Mouse (Mus musculus) myocyte (in vitro differentiated cells): ENCODE data around the gene Scg5. TPM values are rescaled to one million over a fixed set of nuclear protein-coding genes. Genes with fewer than 3 reads are reported as not detected.

Experiments
- H3K27me3 ChIP-seq: one replicate; pipeline ENCODE4 v1.6.1; 2011; ENCODE audit not compliant: control insufficient read depth, insufficient read depth, insufficient read length
- H3K36me3 ChIP-seq: one replicate; pipeline ENCODE4 v1.6.1; 2011; ENCODE audit not compliant: control insufficient read depth, insufficient read depth
- H3K4me2 ChIP-seq: one replicate; pipeline ENCODE4 v1.6.1; 2011; ENCODE audit warnings: low read depth, control low read depth
- H3K4me3 ChIP-seq: one replicate; pipeline ENCODE4 v1.5.1; 2011; ENCODE audit warnings: mild to moderate bottlenecking, control low read depth, moderate library complexity
- H3K79me2 ChIP-seq: one replicate; pipeline ENCODE4 v1.6.1; 2011; ENCODE audit not compliant: control insufficient read depth, insufficient read depth
- H3ac ChIP-seq: one replicate; pipeline ENCODE4 v1.6.1; 2011; ENCODE audit not compliant: control insufficient read depth, insufficient read length
- CEBPB ChIP-seq: IDR thresholded peaks from 2 replicates; pipeline ENCODE4 v1.6.1; 2011; ENCODE audit warnings: mild to moderate bottlenecking, moderate library complexity; ENCODE audit not compliant: poor library complexity, insufficient read depth, severe bottlenecking
- E2F4 ChIP-seq: IDR thresholded peaks from one replicate; pipeline ENCODE4 v1.6.1; 2011; ENCODE audit warnings: mild to moderate bottlenecking, control low read depth, moderate library complexity; ENCODE audit not compliant: insufficient read depth
- MAX ChIP-seq: IDR thresholded peaks from one replicate; pipeline ENCODE4 v1.6.1; 2011; ENCODE audit warnings: low read depth, mild to moderate bottlenecking, control low read depth
- MYOD1 ChIP-seq, 3 experiments: IDR thresholded peaks; one replicate each; pipeline ENCODE4 v1.6.1; 2011; ENCODE audit warnings: control low read depth in 2 of 3, low read depth in 2 of 3, mild to moderate bottlenecking in 2 of 3, moderate library complexity in 1 of 3; ENCODE audit not compliant: insufficient read length in 2 of 3, control insufficient read depth in 1 of 3
- MYOG ChIP-seq, 3 experiments: IDR thresholded peaks; one replicate each; pipeline ENCODE4 v1.6.1; 2011; ENCODE audit warnings: control low read depth in 2 of 3, low read depth in 2 of 3, mild to moderate bottlenecking in 2 of 3; ENCODE audit not compliant: insufficient read length in 2 of 3, control insufficient read depth in 1 of 3, insufficient read depth in 1 of 3
- POLR2A ChIP-seq: IDR thresholded peaks from one replicate; pipeline ENCODE4 v1.6.1; 2011; ENCODE audit warnings: low read depth, mild to moderate bottlenecking, control low read depth, moderate library complexity; ENCODE audit not compliant: insufficient read length
- POLR2AphosphoS2 ChIP-seq: IDR thresholded peaks from one replicate; pipeline ENCODE4 v1.6.1; 2011; ENCODE audit warnings: low read depth, control low read depth; ENCODE audit not compliant: insufficient read length
- REST ChIP-seq: IDR thresholded peaks from one replicate; pipeline ENCODE4 v1.6.1; 2011; ENCODE audit warnings: mild to moderate bottlenecking, control low read depth, moderate library complexity; ENCODE audit not compliant: insufficient read depth, insufficient read length
- SRF ChIP-seq: IDR thresholded peaks from one replicate; pipeline ENCODE4 v1.6.1; 2011; ENCODE audit warnings: low read depth; ENCODE audit not compliant: control insufficient read depth, insufficient read length
- TCF12 ChIP-seq: IDR thresholded peaks from one replicate; pipeline ENCODE4 v1.6.1; 2011; ENCODE audit warnings: mild to moderate bottlenecking, control low read depth; ENCODE audit not compliant: poor library complexity, insufficient read depth, severe bottlenecking
- TCF3 ChIP-seq: IDR thresholded peaks from one replicate; pipeline ENCODE4 v1.6.1; 2011; ENCODE audit warnings: low read depth, control low read depth; ENCODE audit not compliant: insufficient read length
- USF1 ChIP-seq: IDR thresholded peaks from one replicate; pipeline ENCODE4 v1.6.1; 2011; ENCODE audit warnings: low read depth, mild to moderate bottlenecking, control low read depth, moderate library complexity
- polyA plus RNA-seq: library from polyadenylated mRNA; unstranded; fragments of >200 nt; fragmentation: generic; extraction: Trizol; gene quantifications from one replicate; pipeline ENCODE4 v1.2.1, GENCODE M21; 2012; ENCODE audit warnings: missing spikeins

Gene Scg5
- polyA plus RNA-seq, 1 experiment, result 0.08 TPM

- H3K4me2 ChIP-seq, result peak overlapping the region; percentile 19
- H3K79me2 ChIP-seq, result no peaks in the 10 kb centered on the region
- no peaks in the 10 kb centered on the region for H3K36me3 ChIP-seq
- H3ac ChIP-seq, result no peak overlapping the region
- no peaks in the 10 kb centered on the region for H3K27me3 ChIP-seq
- no peak for TF ChIP-seq MAX
- TF ChIP-seq E2F4, result no peak
- TF ChIP-seq USF1, result no peak
- TF ChIP-seq MYOD1 (IDR thresholded peaks at IDR 0.05; ENCODE audit: control insufficient read depth in 1 of 3, insufficient read length in 2 of 3, low read depth in 2 of 3), result no peak
- TF ChIP-seq POLR2A, result no peak
- H3K4me3 ChIP-seq, result no peak overlapping the region
Observed at GRCm38 (mm10) chr2:113821176-113821734, 7.7 kb downstream of the Scg5 start.

GRCm38 (mm10) chr2:113820117-113820516, 8.8 kb downstream of the Scg5 start:
- H3K27me3 ChIP-seq, result no peaks in the 10 kb centered on the region

GRCm38 (mm10) chr2:113817681-113818606, 11.0 kb downstream of the Scg5 start:
- H3ac ChIP-seq, result no peak overlapping the region
- H3K79me2 ChIP-seq, result no peaks in the 10 kb centered on the region
- TF ChIP-seq MAX (no peak), MYOG (IDR thresholded peaks at IDR 0.05; ENCODE audit: control insufficient read depth in 1 of 3, insufficient read depth in 1 of 3, insufficient read length in 2 of 3, low read depth in 2 of 3) (no peak), USF1 (no peak), REST (no peak), TCF3 (no peak), MYOD1 (IDR thresholded peaks at IDR 0.05; ENCODE audit: control insufficient read depth in 1 of 3, insufficient read length in 2 of 3, low read depth in 2 of 3) (no peak), POLR2AphosphoS2 (no peak), POLR2A (no peak), E2F4 (no peak), TCF12 (no peak), CEBPB (no peak), SRF (no peak)
- H3K27me3 ChIP-seq, result no peaks in the 10 kb centered on the region
- H3K4me2 ChIP-seq, result no peak overlapping the region
- H3K4me3 ChIP-seq, result no peak overlapping the region
- H3K36me3 ChIP-seq, result no peaks in the 10 kb centered on the region

More at GRCm38 (mm10) chr2:113820117-113820516, 8.8 kb downstream of the Scg5 start:
- TF ChIP-seq E2F4, result no peak
- TF ChIP-seq POLR2AphosphoS2, result no peak
- TF ChIP-seq REST, result no peak
- Histone ChIP-seq H3ac (no peak overlapping the region), H3K79me2 (no peaks in the 10 kb centered on the region), H3K4me2 (no peak overlapping the region), H3K36me3 (no peaks in the 10 kb centered on the region), H3K4me3 (no peak overlapping the region)

- Histone ChIP-seq H3K4me2 (no peak overlapping the region), H3K27me3 (no peaks in the 10 kb centered on the region), H3K4me3 (no peak overlapping the region), H3ac (no peak overlapping the region), H3K79me2 (no peaks in the 10 kb centered on the region), H3K36me3 (no peaks in the 10 kb centered on the region)
- TF ChIP-seq POLR2AphosphoS2, result no peak
- no peak for TF ChIP-seq MAX
- no peak for TF ChIP-seq USF1
- TF ChIP-seq POLR2A, result no peak
- no peak for TF ChIP-seq TCF12
- no peak for TF ChIP-seq MYOD1 (IDR thresholded peaks at IDR 0.05; ENCODE audit: control insufficient read depth in 1 of 3, insufficient read length in 2 of 3, low read depth in 2 of 3)
- no peak for TF ChIP-seq E2F4
- no peak for TF ChIP-seq REST
- TF ChIP-seq CEBPB, result no peak
- TF ChIP-seq SRF, result no peak
- no peak for TF ChIP-seq TCF3
Observed at GRCm38 (mm10) chr2:113807640-113808039, 21.3 kb downstream of the Scg5 start.

- Histone ChIP-seq H3K27me3 (no peaks in the 10 kb centered on the region), H3ac (no peak overlapping the region), H3K36me3 (no peaks in the 10 kb centered on the region), H3K4me2 (no peak overlapping the region), H3K79me2 (no peaks in the 10 kb centered on the region), H3K4me3 (no peak overlapping the region)
- no peak for TF ChIP-seq POLR2A
- no peak for TF ChIP-seq POLR2AphosphoS2
Observed at GRCm38 (mm10) chr2:113806851-113807577, 21.9 kb downstream of the Scg5 start.
